Mouse (Mus musculus): ENCODE measurements at regions not wholly inside any gene's neighbourhood (a gene's known extent, or its start where the extent isn't known, plus 50 kb on each side); places are given as distances from the start of the nearest gene placed in this dataset.

DNA sequence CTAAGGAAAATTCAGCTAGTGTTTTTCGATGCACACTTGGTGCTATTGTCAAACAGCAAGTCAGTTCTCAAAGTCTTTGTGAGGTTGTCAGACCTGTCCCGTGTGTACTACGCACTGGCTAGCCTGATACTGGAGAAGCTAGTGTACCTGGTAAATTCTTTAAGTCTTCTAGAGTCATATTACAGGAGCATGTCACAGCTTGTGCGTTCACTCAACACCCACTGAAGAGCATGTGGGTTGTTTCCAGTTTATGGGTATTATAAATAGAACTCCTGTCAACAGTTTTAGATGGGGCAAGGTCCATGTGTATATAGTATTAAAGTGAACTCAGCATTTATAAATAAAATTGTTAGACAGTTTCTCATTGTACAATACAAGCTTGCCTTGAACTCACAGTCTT lies 50.9 kb upstream of the Cd2ap start:
- Histone ChIP-seq H3K27me3 (ENCODE audit: control insufficient read depth, insufficient read depth, low read length) (no peaks in the 10 kb centered on the region), H3K36me3 (ENCODE audit: control insufficient read depth, insufficient read depth, low read length) (no peaks in the 10 kb centered on the region), H3K4me2 (no peak overlapping the region), H3K9me3 (ENCODE audit: control insufficient read depth, low read length) (no peaks in the 10 kb centered on the region), H3K4me1 (ENCODE audit: control insufficient read depth, insufficient read depth, low read length) (no peaks in the 10 kb centered on the region), H3K9ac (ENCODE audit: low read length) (no peak overlapping the region), H3K27ac (ENCODE audit: low read depth, low read length) (no peak overlapping the region), H3K4me3 (ENCODE audit: low read depth, low read length) (no peak overlapping the region)
- WGBS, result 96% methylated on average over 4 of the region's 4 CpGs
- ATAC-seq (ENCODE audit: low FRiP score), result no peak
- no peak for DNase-seq (ENCODE audit: low spot score, missing footprints)

Measured in midbrain, embryonic 11.5 days (tissue).